19 mouse cellular contexts compared by ENCODE assay signal in genomic region chr17:29994011-29994410, GRCm38 (mm10). TPM values are rescaled to one million over a fixed set of nuclear protein-coding genes. Genes with fewer than 3 reads are reported as not detected.
A peak's percentile ranks its signal among the peaks of the same experiment; 100 is the strongest.
DNase-seq lines count a peak whose midpoint lies in the region; ATAC-seq and TF ChIP-seq lines count a peak whose summit lies in the region.
"Had no signal": no experiment of that assay in that cellular context is flagged by ENCODE, and none has a peak within 500 bp of the region (broad histone marks: within the 10 kb centered on the region; RNA-seq: fewer than 3 reads in every experiment).

No protein-coding gene starts in this region.

- no peaks in the 10 kb centered on the region for H3K27me3 ChIP-seq in kidney, embryonic 14.5 days (ENCODE audit: control insufficient read depth, insufficient read depth, low read length)
- H3K27me3 ChIP-seq: embryonic facial prominence, embryonic 15.5 days; hindbrain, embryonic 12.5 days; neural tube, embryonic 12.5 days had no signal

- H3K4me3 ChIP-seq in kidney, embryonic 14.5 days (ENCODE audit: low read length): no peak overlapping the region
- no peak overlapping the region for H3K4me3 ChIP-seq in left cerebral cortex, adult 2 months
- H3K4me3 ChIP-seq: embryonic facial prominence, embryonic 15.5 days; hindbrain, embryonic 12.5 days; layer of hippocampus, adult 2 months; midbrain, embryonic 12.5 days; neural tube, embryonic 12.5 days had no signal

- H3K4me1 ChIP-seq in kidney, embryonic 14.5 days (ENCODE audit: control insufficient read depth, insufficient read depth, low read length): no peaks in the 10 kb centered on the region
- H3K4me1 ChIP-seq: embryonic facial prominence, embryonic 15.5 days; midbrain, embryonic 12.5 days; neural tube, embryonic 12.5 days had no signal

- peak; percentile 51 for DNase-seq in adrenal gland, postnatal 14 days
- DNase-seq in adrenal gland, postnatal 4 days (ENCODE audit: low spot score in 2 of 2): no peak
- DNase-seq in kidney, adult 11 months: peak; percentile 43
- DNase-seq in 416B (ENCODE audit: low read depth): peak; percentile 52
- peak; percentile 46 for DNase-seq in fibroblast of lung, adult 2 months (ENCODE audit: low read depth)
- no peak for DNase-seq in cerebellum, adult 9-10 months
- no peak for DNase-seq in left cerebral cortex, adult 2 months (ENCODE audit: extremely low spot score in 1 of 2, low spot score in 2 of 2)
- DNase-seq: liver; liver, postnatal 0 days; lung, postnatal 10 days had no signal

- no peak for ATAC-seq in kidney, embryonic 14.5 days (ENCODE audit: low FRiP score, low TSS enrichment)
- ATAC-seq: intestine, postnatal 0 days; liver, postnatal 0 days had no signal

- intact Hi-C loops in left cerebral cortex, adult 2 months (cut with DNase I): no loop called here

- H3K9ac ChIP-seq in kidney, embryonic 14.5 days (ENCODE audit: low read depth, low read length): no peak overlapping the region
- H3K9ac ChIP-seq: embryonic facial prominence, embryonic 15.5 days; hindbrain, embryonic 12.5 days; liver, postnatal 0 days; midbrain, embryonic 12.5 days; neural tube, embryonic 12.5 days had no signal

- H3K9me3 ChIP-seq in kidney, embryonic 14.5 days (ENCODE audit: control insufficient read depth, low read length): peaks cover 6% of the 10 kb centered on the region; the same call in 1 of the 2 replicates
- H3K9me3 ChIP-seq: embryonic facial prominence, embryonic 15.5 days; hindbrain, embryonic 12.5 days; midbrain, embryonic 12.5 days; neural tube, embryonic 12.5 days had no signal

- H3K27ac ChIP-seq in kidney, embryonic 14.5 days (ENCODE audit: low read depth, low read length): no peak overlapping the region
- no peak overlapping the region for H3K27ac ChIP-seq in left cerebral cortex, adult 2 months
- H3K27ac ChIP-seq: embryonic facial prominence, embryonic 15.5 days; hindbrain, embryonic 12.5 days; midbrain, embryonic 12.5 days; neural tube, embryonic 12.5 days; stomach, postnatal 0 days had no signal

- WGBS in kidney, embryonic 14.5 days: 77% methylated on average over 3 of the region's 3 CpGs

- TF ChIP-seq CTCF in left cerebral cortex, adult 2 months (IDR thresholded peaks at IDR 0.05): no peak

- H3K36me3 ChIP-seq in kidney, embryonic 14.5 days (ENCODE audit: control insufficient read depth, insufficient read depth, low read length): no peaks in the 10 kb centered on the region
- H3K36me3 ChIP-seq: embryonic facial prominence, embryonic 15.5 days; hindbrain, embryonic 12.5 days; midbrain, embryonic 12.5 days; neural tube, embryonic 12.5 days had no signal

- H3K4me2 ChIP-seq in kidney, embryonic 14.5 days (replicated peaks; ENCODE audit: low read depth, low read length): no peak overlapping the region
- H3K4me2 ChIP-seq: embryonic facial prominence, embryonic 15.5 days; hindbrain, embryonic 12.5 days; midbrain, embryonic 12.5 days; neural tube, embryonic 12.5 days had no signal

RNA-seq across cellular contexts. Expression of gene Zfand3, which starts 10.5 kb away (rescaled TPM):
- 126 and 133 TPM in 2 replicates for total RNA-seq in adrenal gland, postnatal 14 days (2021)
- total RNA-seq in adrenal gland, postnatal 4 days (2021): 100 to 1,000 TPM; 140 to 145 TPM
- polyA plus RNA-seq in kidney, embryonic 14.5 days (2014; fragmentation: Nextera tagmentation; extraction: Ambion mirVana): 49.1 and 51.6 TPM in 2 replicates
- 100 to 1,000 TPM in 1 of 2 experiments, 10 to 100 TPM in 1; 99.7 to 103 TPM for total RNA-seq in left cerebral cortex, adult 2 months (2021)

RNA-seq across cellular contexts. Expression of gene Mdga1, which starts 24.1 kb away (rescaled TPM):
- 1.3 and 1.8 TPM in 2 replicates for total RNA-seq in adrenal gland, postnatal 14 days (2021)
- total RNA-seq in adrenal gland, postnatal 4 days (2021): 1 to 10 TPM; 3.1 to 6.8 TPM
- 1.0 and 1.6 TPM in 2 replicates for polyA plus RNA-seq in kidney, embryonic 14.5 days (2014; fragmentation: Nextera tagmentation; extraction: Ambion mirVana)
- total RNA-seq in left cerebral cortex, adult 2 months (2021): 10 to 100 TPM; 27.8 to 32.7 TPM
- total RNA-seq: monocyte, adult 5-6 weeks had no signal

Comparison
In these comparisons a context has a peak if more than half of its experiments do, and no peak if none do; other contexts are left out.
1. DNase-seq: peak in adrenal gland, postnatal 14 days (single experiment), kidney, adult 11 months (single experiment), 416B (single experiment) and fibroblast of lung, adult 2 months (single experiment); none in adrenal gland, postnatal 4 days (0 of 2), cerebellum, adult 9-10 months (single experiment) and left cerebral cortex, adult 2 months (0 of 2).